Mouse (Mus musculus) limb, embryonic 14.5 days (tissue): ENCODE data around the gene Dip2c. TPM values are rescaled to one million over a fixed set of nuclear protein-coding genes. Genes with fewer than 3 reads are reported as not detected.

Experiments used
- ATAC-seq: fragments of 200-750 bp; cut with Nextera tagmentation; 2 replicates; pipeline ENCODE4 v1.8.0; 2017; ENCODE audit warnings: low read depth, moderate number of reproducible peaks, moderate TSS enrichment; ENCODE audit not compliant: low FRiP score
- DNase-seq: peaks from one replicate; pipeline ENCODE4 v3.0.0-alpha.2; 2015; ENCODE audit warnings: low spot score
- H3K27ac ChIP-seq: fragments of 300-500 bp; sonication (generic); replicated peaks from 2 replicates; pipeline ENCODE4 v1.5.1; 2014; ENCODE audit warnings: low read depth, mild to moderate bottlenecking, low read length, moderate library complexity, mixed read lengths
- H3K27me3 ChIP-seq: fragments of 300-500 bp; sonication (generic); 2 replicates; pipeline ENCODE4 v1.6.1; 2014; ENCODE audit warnings: low read length, mixed read lengths; ENCODE audit not compliant: control insufficient read depth, insufficient read depth
- H3K36me3 ChIP-seq: fragments of 300-500 bp; sonication (generic); 2 replicates; pipeline ENCODE4 v1.6.1; 2014; ENCODE audit warnings: mild to moderate bottlenecking, low read length, moderate library complexity, mixed read lengths; ENCODE audit not compliant: control insufficient read depth, insufficient read depth
- H3K4me1 ChIP-seq: fragments of 300-500 bp; sonication (generic); 2 replicates; pipeline ENCODE4 v1.6.1; 2014; ENCODE audit warnings: antibody characterized with exemption, low read length, mixed read lengths; ENCODE audit not compliant: control insufficient read depth, insufficient read depth
- H3K4me2 ChIP-seq: fragments of 300-500 bp; sonication (generic); replicated peaks from 2 replicates; pipeline ENCODE4 v1.6.1; 2014; ENCODE audit warnings: low read depth, mild to moderate bottlenecking, low read length, moderate library complexity; ENCODE audit not compliant: severe bottlenecking
- H3K4me3 ChIP-seq: fragments of 300-500 bp; sonication (generic); replicated peaks from 2 replicates; pipeline ENCODE4 v1.5.1; 2014; ENCODE audit warnings: low read length
- H3K9ac ChIP-seq: fragments of 300-500 bp; sonication (generic); 2 replicates; pipeline ENCODE4 v1.6.1; 2014; ENCODE audit warnings: mild to moderate bottlenecking, low read depth, low read length, moderate library complexity; ENCODE audit not compliant: severe bottlenecking
- H3K9me3 ChIP-seq: fragments of 300-500 bp; sonication (generic); 2 replicates; pipeline ENCODE4 v1.6.1; 2016; ENCODE audit warnings: low read length; ENCODE audit not compliant: control insufficient read depth
- POLR2A ChIP-seq: fragments of 200-500 bp; IDR thresholded peaks from 2 replicates; pipeline ENCODE4 v1.8.0; 2012; ENCODE audit warnings: inconsistent platforms, mild to moderate bottlenecking, moderate library complexity, borderline replicate concordance; ENCODE audit not compliant: insufficient read depth, insufficient read length; ENCODE audit errors: extremely low read depth
- WGBS: fragments of 180-500 bp; shearing (Covaris S2); extraction: QIAGEN DNeasy Blood & Tissue Kit; methylation state at CpG from one replicate; pipeline ENCODE4 v1.1.7; 2014; 5-methylcytosine and 5-hydroxymethylcytosine counted together
- polyA plus RNA-seq, 2 experiments: library from polyadenylated mRNA; depleted of rRNA in 1 of 2; stranded (reverse) in 1 of 2; unstranded in 1 of 2; fragments of >200 nt; fragmentation: Nextera tagmentation in 1 of 2; extraction: Ambion mirVana in 1 of 2; gene quantifications; 2 replicates each; pipeline versions ENCODE4 v1.2.1 to v1.2.3; 2012 to 2014

Dip2c gene
- polyA plus RNA-seq, 2 experiments = 11.1 to 11.5 TPM

GRCm38 (mm10) chr13:9393470-9393869 is 117.1 kb downstream of the Dip2c start:
- Histone ChIP-seq H3K9me3 (no peaks in the 10 kb centered on the region), H3K4me3 (no peak overlapping the region), H3K9ac (no peak overlapping the region), H3K36me3 (no peaks in the 10 kb centered on the region), H3K27me3 (no peaks in the 10 kb centered on the region), H3K4me1 (no peaks in the 10 kb centered on the region), H3K27ac (no peak overlapping the region), H3K4me2 (no peak overlapping the region)
- TF ChIP-seq POLR2A = no peak
- ATAC-seq (no peak), DNase-seq (no peak)
- WGBS = 84% methylated on average over 3 of the region's 3 CpGs

DNA sequence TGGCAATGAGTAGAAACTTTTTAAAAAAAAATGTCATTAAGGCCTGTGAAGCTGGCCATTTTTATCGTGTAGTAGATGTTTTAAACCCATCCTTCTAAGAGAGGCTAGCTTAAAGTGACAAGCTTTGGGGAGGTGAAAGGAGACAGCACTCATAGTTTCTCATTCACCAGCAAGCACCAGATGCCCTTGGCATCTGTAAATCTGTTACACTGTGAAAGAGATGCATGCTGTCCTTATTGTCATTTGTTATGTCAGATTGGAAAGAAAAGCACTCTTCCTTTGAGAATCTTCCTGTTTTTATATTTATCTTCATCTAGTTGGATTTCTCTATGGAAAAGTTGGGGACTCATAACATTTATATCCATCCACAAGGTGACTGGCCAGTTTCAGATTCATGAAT is 119.0 kb downstream of the Dip2c start:
- no peak overlapping the region for H3K4me2 ChIP-seq
- no peaks in the 10 kb centered on the region for H3K4me1 ChIP-seq
- TF ChIP-seq POLR2A = no peak
- H3K36me3 ChIP-seq = no peaks in the 10 kb centered on the region
- ATAC-seq (no peak), DNase-seq (no peak)
- 70% methylated on average over 1 of the region's 1 CpGs for WGBS
- no peaks in the 10 kb centered on the region for H3K27me3 ChIP-seq
- H3K4me3 ChIP-seq = no peak overlapping the region
- no peak overlapping the region for H3K9ac ChIP-seq
- no peak overlapping the region for H3K27ac ChIP-seq
- H3K9me3 ChIP-seq = no peaks in the 10 kb centered on the region

DNA sequence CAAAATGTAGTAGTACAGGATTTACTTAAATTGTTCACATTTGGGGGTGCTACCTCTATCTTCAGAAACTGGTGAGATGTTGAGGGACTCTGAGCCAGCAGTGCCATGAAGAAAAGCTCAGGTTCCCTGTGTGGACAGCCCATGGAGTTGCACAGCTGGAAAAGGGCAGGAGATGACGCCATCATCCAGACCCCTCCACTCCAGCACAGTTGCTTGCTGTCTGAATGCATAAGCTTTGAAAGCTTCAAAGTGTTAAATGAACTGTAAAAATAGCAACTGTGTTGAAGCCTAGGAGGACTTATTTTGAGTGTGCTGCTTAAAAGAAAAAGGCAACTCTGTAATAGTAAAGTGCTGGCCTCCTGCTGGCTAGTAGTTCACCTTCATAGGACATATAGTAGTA is 122.5 kb downstream of the Dip2c start:
- no peaks in the 10 kb centered on the region for H3K4me1 ChIP-seq
- H3K4me2 ChIP-seq = no peak overlapping the region
- no peaks in the 10 kb centered on the region for H3K36me3 ChIP-seq
- no peak for TF ChIP-seq POLR2A
- no peak overlapping the region for H3K9ac ChIP-seq
- no peaks in the 10 kb centered on the region for H3K27me3 ChIP-seq
- no peak overlapping the region for H3K4me3 ChIP-seq
- no peaks in the 10 kb centered on the region for H3K9me3 ChIP-seq
- no peak for ATAC-seq
- 71% methylated on average over 1 of the region's 1 CpGs for WGBS
- no peak overlapping the region for H3K27ac ChIP-seq
- no peak for DNase-seq

- 68% methylated on average over 1 of the region's 1 CpGs for WGBS
- Histone ChIP-seq H3K36me3 (no peaks in the 10 kb centered on the region), H3K4me3 (no peak overlapping the region), H3K27me3 (no peaks in the 10 kb centered on the region), H3K9me3 (no peaks in the 10 kb centered on the region), H3K4me2 (no peak overlapping the region), H3K9ac (no peak overlapping the region), H3K27ac (no peak overlapping the region), H3K4me1 (no peaks in the 10 kb centered on the region)
- ATAC-seq = no peak
- no peak for DNase-seq
- no peak for TF ChIP-seq POLR2A
These were observed 129.1 kb downstream of the Dip2c start for GRCm38 (mm10) chr13:9405399-9405798.

- no peak for TF ChIP-seq POLR2A
- Histone ChIP-seq H3K4me3 (no peak overlapping the region), H3K27me3 (no peaks in the 10 kb centered on the region), H3K4me1 (no peaks in the 10 kb centered on the region), H3K36me3 (no peaks in the 10 kb centered on the region), H3K9ac (no peak overlapping the region), H3K4me2 (no peak overlapping the region), H3K27ac (no peak overlapping the region), H3K9me3 (no peaks in the 10 kb centered on the region)
- 93% methylated on average over 4 of the region's 4 CpGs for WGBS
- ATAC-seq (no peak), DNase-seq (no peak)
These were observed 132.7 kb downstream of the Dip2c start for GRCm38 (mm10) chr13:9408983-9409382.

DNA sequence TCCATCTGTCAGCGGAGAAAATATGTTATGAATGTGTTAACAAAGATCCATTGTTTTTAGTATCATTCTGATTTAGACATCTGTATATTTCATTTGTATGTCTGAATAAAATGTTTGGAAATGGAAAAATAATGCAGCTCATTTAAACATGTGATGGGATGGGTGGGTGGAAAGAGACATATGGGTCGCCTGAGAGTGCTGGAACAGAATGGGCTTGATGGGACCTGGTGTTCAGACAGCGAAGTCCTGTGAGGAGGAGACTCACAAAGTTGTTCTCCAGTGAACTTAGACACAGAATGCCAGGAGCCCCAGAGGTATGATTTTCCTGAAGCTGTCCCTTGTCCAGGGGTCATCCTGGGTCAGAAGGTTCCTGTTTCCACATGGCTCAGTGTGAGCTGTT is 142.1 kb downstream of the Dip2c start:
- Histone ChIP-seq H3K27me3 (no peaks in the 10 kb centered on the region), H3K4me2 (no peak overlapping the region), H3K9me3 (no peaks in the 10 kb centered on the region), H3K4me1 (no peaks in the 10 kb centered on the region), H3K27ac (no peak overlapping the region), H3K36me3 (no peaks in the 10 kb centered on the region), H3K4me3 (no peak overlapping the region), H3K9ac (no peak overlapping the region)
- no peak for DNase-seq
- ATAC-seq = no peak
- TF ChIP-seq POLR2A = no peak
- 91% methylated on average over 3 of the region's 3 CpGs for WGBS
